Mouse (Mus musculus): ENCODE data around the gene Dnajc2. TPM values are rescaled to one million over a fixed set of nuclear protein-coding genes. Genes with fewer than 3 reads are reported as not detected.

Dnajc2 gene
- polyA plus RNA-seq, 1 experiment from 2014 or later: 80.3 TPM

DNA sequence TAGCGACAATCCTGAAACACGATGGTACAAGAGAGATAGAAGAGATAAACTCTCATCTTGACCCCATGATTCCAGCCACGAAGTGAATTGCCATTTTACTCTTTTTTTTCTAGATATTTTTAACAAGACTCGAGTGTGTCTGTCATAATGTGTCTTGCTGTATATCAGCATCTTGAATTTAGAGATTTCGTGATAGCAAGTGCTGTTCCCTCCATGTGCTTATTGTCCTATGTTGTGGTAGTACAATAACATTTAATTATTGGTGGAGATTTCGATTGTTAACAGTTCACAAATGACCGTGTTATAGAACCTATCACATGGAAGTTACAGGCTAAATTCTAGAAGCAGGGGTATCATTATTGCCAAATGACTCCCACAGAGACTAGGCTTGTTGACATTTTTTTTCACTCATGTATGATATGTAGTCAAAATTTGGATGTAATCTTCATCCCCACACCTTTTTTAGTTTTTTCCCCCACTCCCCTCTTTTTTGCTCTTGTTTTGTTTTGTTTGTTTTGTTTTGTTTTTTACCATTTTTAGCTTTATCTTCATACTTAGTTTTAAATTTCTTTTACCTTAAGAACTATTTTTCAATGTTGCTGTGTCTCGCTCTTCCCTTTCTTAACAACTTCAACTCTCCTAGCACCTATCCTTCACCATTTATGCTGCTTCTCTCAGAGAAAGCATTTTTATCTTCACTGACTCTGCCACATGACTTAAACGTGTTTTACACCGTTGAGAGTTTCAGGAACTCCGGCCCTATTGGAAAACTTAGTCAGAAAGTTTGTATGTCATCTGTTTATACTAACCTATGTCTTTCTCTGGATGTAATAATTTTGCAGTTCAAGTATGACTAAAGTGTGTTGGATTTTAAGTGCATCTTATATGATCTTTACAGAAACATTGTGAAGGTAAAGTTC, 2.4 kb upstream of the Dnajc2 start:
- Histone ChIP-seq H3K4me1 (peaks cover 20% of the 10 kb centered on the region), H3K4me2 (peak overlapping the region; percentile 76), H3K27me3 (no peaks in the 10 kb centered on the region), H3K36me3 (peaks cover 24% of the 10 kb centered on the region), H3K9me3 (no peaks in the 10 kb centered on the region), H3K9ac (peak overlapping the region; percentile 96), H3K27ac (0 out of 2 replicates have a peak overlapping the region, but pooled peaks have one; percentile 75), H3K4me3 (peak overlapping the region; percentile 96)
- no peak for ATAC-seq (ENCODE audit: insufficient number of reproducible peaks, insufficient read depth, low FRiP score, low TSS enrichment, low read depth)
- 37% methylated on average over 11 of the region's 11 CpGs for WGBS

DNA sequence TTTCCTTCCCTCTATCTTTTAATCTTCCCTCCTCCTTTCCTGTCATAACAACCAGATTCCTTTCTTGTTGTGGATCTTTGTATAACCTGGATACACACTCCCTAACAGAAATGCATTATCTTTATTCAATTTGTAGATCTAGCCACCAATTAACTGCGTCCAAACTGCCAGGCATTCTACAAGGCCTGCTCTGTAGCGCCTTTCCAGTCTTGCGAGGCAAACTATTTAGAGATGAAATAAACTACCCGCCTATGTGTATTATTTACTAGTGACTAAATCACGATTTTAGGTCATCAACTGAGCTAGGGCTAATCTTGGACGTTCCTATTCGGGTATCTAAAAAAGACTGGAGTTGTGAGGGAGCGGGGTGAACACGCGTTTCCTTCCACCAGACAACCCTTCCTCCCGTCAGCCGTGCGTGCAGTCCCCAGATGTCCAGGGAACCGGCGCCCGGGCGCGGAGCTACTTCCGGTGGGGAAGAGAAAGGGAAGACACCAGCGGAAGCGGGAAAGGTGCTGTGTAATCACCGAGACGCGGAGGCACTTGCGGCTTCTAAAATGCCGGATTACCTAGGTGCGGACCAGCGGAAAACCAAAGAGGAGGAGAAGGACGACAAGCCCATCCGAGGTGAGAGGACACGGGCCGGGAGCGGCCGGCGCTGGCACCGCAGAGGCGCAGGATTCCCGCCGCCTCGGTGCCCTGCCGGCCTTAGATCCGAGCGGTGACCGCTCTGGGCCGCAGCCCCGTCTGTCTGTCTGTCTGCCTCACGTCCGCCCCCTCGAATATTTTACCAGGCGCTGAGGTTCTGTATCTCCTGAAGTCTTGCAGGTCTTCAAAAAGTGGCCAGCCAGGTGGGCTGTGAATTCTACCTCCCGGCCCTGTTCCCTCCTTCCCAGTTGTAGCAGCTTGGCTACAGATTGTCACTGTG, 1.5 kb upstream of the Dnajc2 start:
- WGBS: 1% methylated on average over 51 of the region's 51 CpGs
- H3K4me1 ChIP-seq: peaks cover 20% of the 10 kb centered on the region
- H3K36me3 ChIP-seq: peaks cover 26% of the 10 kb centered on the region
- ATAC-seq (ENCODE audit: insufficient number of reproducible peaks, insufficient read depth, low FRiP score, low TSS enrichment, low read depth): peak; percentile 81
- H3K27ac ChIP-seq: peak overlapping the region; percentile 75
- peak overlapping the region; percentile 96 for H3K4me3 ChIP-seq
- H3K9me3 ChIP-seq: no peaks in the 10 kb centered on the region
- H3K27me3 ChIP-seq: no peaks in the 10 kb centered on the region
- H3K9ac ChIP-seq: peak overlapping the region; percentile 96
- peak overlapping the region; percentile 76 for H3K4me2 ChIP-seq

DNA sequence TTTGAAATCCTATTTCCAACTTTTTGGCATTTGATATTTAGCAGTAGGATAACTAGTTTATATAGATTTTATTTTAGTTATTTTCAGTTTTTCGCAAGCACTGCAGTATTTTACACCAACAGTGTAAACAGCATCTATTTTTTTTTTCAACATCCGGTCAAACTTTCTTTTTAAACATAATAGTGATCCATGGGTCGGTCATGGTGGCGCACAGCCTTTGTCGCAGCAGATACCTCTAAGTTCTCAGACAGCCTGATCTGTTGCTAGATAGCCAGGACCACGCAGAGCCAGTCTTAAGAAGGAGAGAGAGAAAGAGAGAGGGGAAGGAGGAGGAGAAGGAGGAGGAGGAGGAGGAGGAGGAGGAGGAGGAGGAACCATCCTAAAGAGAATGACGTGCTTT, 725 bp upstream of the Dnajc2 start:
- H3K9me3 ChIP-seq: no peaks in the 10 kb centered on the region
- peak overlapping the region; percentile 76 for H3K4me2 ChIP-seq
- WGBS: 76% methylated on average over 7 of the region's 7 CpGs
- no peak for ATAC-seq (ENCODE audit: insufficient number of reproducible peaks, insufficient read depth, low FRiP score, low TSS enrichment, low read depth)
- H3K4me3 ChIP-seq: no peak overlapping the region
- H3K27me3 ChIP-seq: no peaks in the 10 kb centered on the region
- H3K27ac ChIP-seq: no peak overlapping the region
- no peak overlapping the region for H3K9ac ChIP-seq
- peaks cover 20% of the 10 kb centered on the region for H3K4me1 ChIP-seq
- peaks cover 27% of the 10 kb centered on the region for H3K36me3 ChIP-seq

DNA sequence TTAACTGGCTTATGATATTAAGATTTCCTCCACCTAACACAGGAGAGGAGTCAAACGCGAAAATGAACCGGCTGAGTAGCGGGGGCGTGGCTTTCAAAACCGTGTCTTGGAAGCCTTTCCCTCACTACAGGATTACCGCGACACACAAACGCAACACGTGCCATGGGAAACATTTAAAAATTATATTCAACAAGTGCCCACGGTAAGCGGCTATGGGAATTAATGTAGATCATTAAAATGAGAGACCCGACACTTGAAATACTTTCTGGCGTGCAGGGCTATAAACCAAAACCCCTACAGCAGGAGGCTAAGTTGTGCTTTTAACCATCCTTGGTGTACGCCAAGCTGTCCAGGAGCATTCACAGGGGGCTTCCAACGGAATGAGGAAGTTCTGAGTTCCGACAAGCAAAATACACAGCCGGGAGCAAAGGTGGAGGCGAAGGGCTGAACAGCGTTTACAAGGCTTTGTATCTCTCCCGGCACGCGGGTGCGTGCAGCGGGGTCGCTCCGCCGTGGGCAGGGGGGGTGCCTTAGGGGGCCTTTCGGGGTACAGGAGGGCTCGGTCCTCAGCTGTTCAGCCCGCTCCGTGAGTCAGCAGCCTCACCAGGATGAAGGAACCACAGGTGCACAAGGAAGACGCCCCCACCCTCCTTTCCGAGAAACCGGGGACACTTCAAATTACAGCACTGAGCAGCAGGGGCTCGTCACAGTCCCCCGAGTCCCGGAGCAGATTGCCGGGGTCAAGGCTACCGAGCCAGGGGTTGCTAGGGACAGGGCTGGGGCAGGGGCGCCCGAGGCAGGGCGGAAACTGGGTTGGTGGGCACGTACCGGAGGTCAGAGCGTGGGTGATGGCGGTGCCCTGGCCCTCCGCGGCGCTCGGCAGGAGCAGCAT, 644 bp downstream of the Dnajc2 start:
- no peak overlapping the region for H3K27ac ChIP-seq
- no peaks in the 10 kb centered on the region for H3K27me3 ChIP-seq
- ATAC-seq (ENCODE audit: insufficient number of reproducible peaks, insufficient read depth, low FRiP score, low TSS enrichment, low read depth): peak; percentile 73
- H3K4me1 ChIP-seq: peaks cover 17% of the 10 kb centered on the region
- H3K9ac ChIP-seq: peak overlapping the region; percentile 85
- H3K4me3 ChIP-seq: peak overlapping the region; percentile 95
- WGBS: under 1% methylated on average over 50 of the region's 51 CpGs
- peak overlapping the region; percentile 96 for H3K4me2 ChIP-seq
- H3K9me3 ChIP-seq: no peaks in the 10 kb centered on the region
- H3K36me3 ChIP-seq: peaks cover 40% of the 10 kb centered on the region

DNA sequence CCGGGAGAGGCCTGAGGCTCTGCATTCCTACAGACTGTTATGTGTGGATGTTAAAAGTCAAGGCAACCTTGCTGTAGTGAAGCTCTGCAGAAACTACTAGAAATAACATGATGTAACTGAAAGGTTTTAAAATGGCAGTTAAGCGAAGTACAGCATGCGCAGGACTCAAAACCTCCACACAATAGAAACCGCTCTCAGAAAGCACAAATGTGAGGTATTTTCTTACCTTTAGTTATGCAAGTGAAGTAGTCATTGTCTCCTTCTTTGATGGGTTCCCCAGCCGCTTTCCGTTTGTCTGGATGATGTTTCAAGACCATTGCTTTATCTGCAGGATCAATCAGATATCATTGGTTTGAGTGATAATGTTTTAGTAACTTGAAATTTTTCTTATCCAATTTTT, 8.6 kb downstream of the Dnajc2 start:
- WGBS: 93% methylated on average over 6 of the region's 6 CpGs
- Histone ChIP-seq H3K4me2 (no peak overlapping the region), H3K9me3 (no peaks in the 10 kb centered on the region), H3K9ac (no peak overlapping the region), H3K36me3 (peaks cover 68% of the 10 kb centered on the region), H3K4me1 (no peaks in the 10 kb centered on the region), H3K4me3 (no peak overlapping the region), H3K27me3 (no peaks in the 10 kb centered on the region), H3K27ac (no peak overlapping the region)
- ATAC-seq (ENCODE audit: insufficient number of reproducible peaks, insufficient read depth, low FRiP score, low TSS enrichment, low read depth): no peak

DNA sequence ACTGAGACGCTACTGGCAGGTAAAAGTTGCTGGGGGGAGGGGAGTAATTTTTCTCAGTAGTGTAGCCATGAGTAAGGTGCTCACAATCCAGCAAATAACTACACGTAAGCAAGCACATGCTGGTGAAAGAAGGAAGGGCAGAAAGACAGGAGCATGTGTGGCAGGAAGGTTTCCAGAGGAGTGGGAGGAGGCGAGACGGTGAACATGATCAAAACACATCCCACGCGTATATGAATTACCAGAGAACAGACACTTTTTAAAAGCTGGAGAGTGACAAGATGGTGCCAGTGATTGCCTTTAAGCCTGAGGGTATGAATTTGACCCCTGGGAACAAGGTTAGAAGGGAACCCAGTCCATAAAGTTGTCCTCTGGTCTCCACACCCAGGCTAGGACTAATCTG, 15.2 kb downstream of the Dnajc2 start:
- Histone ChIP-seq H3K4me1 (no peaks in the 10 kb centered on the region), H3K36me3 (peaks cover 68% of the 10 kb centered on the region), H3K4me2 (no peak overlapping the region), H3K9ac (no peak overlapping the region), H3K4me3 (no peak overlapping the region), H3K9me3 (no peaks in the 10 kb centered on the region), H3K27me3 (no peaks in the 10 kb centered on the region), H3K27ac (no peak overlapping the region)
- WGBS: 91% methylated on average over 6 of the region's 6 CpGs
- no peak for ATAC-seq (ENCODE audit: insufficient number of reproducible peaks, insufficient read depth, low FRiP score, low TSS enrichment, low read depth)

DNA sequence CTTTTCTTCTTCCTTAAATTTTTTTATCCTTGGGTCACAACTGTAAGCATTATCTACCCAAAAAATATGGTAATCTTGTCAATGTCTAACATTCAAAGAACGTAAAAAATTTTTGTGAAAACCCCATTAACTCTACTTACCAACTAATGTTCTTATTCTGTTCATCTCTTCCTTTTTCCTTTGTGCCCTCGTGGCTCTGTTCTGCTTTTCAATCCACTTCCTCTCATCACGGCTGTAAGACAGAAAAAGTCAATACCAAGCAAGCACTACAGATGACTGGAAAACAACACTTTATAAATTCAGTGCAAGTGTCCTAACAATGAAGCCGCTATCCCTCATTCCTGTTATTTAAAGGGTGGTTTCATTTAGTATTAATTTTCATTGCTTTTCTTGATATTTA, 16.5 kb downstream of the Dnajc2 start:
- ATAC-seq (ENCODE audit: insufficient number of reproducible peaks, insufficient read depth, low FRiP score, low TSS enrichment, low read depth): no peak
- Histone ChIP-seq H3K9ac (no peak overlapping the region), H3K4me3 (no peak overlapping the region), H3K36me3 (peaks cover 68% of the 10 kb centered on the region), H3K27me3 (no peaks in the 10 kb centered on the region), H3K4me1 (no peaks in the 10 kb centered on the region), H3K4me2 (no peak overlapping the region), H3K9me3 (no peaks in the 10 kb centered on the region), H3K27ac (no peak overlapping the region)
- 92% methylated on average over 4 of the region's 4 CpGs for WGBS

DNA sequence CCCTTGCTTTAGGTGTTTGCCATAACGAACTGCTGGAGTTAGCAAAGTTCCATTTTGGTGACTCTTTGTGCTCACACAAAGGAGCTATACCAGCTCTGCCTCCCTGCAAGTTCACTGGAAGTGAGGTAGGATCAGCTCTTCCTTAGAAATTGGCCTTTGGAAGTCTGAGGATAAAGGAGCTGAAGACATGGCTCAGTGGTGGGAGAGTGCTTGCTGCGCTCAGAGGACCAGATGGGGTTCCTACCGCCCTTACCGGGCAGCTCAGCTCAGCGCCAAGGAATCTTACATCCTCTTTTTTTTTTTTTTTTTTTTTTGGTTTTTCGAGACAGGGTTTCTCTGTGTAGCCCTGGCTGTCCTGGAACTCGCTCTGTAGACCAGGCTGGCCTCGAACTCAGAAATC, 39.1 kb downstream of the Dnajc2 start:
- H3K9me3 ChIP-seq: peaks cover 5% of the 10 kb centered on the region; the same call in 1 of the 2 replicates
- H3K27me3 ChIP-seq: no peaks in the 10 kb centered on the region
- no peak overlapping the region for H3K4me2 ChIP-seq
- H3K9ac ChIP-seq: no peak overlapping the region
- H3K4me3 ChIP-seq: no peak overlapping the region
- no peak overlapping the region for H3K27ac ChIP-seq
- peaks cover 99% of the 10 kb centered on the region for H3K36me3 ChIP-seq
- WGBS: 91% methylated on average over 8 of the region's 8 CpGs
- no peak for ATAC-seq (ENCODE audit: insufficient number of reproducible peaks, insufficient read depth, low FRiP score, low TSS enrichment, low read depth)
- no peaks in the 10 kb centered on the region for H3K4me1 ChIP-seq

DNA sequence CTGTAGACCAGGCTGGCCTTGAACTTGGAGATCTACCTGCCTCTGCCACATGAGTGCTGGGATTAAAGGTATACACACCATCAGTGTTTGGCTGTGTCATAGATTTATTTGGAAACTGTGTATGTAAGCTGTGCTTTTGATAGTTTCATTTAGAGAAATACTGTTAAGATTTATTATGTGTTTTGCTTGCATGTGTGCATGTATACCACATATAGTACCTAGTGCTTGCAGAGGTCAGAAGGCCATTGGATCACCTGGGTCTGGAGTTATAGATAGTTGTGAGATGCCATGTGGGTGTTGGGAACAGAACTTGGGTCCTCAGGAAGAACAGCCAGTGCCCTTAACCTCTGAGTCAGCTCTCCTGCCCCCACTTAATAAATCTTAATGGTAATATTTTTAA, 40.4 kb downstream of the Dnajc2 start:
- H3K27ac ChIP-seq: no peak overlapping the region
- H3K9me3 ChIP-seq: peaks cover 4% of the 10 kb centered on the region; the same call in 1 of the 2 replicates
- H3K9ac ChIP-seq: no peak overlapping the region
- H3K27me3 ChIP-seq: no peaks in the 10 kb centered on the region
- H3K36me3 ChIP-seq: peaks cover 95% of the 10 kb centered on the region
- no peak overlapping the region for H3K4me2 ChIP-seq
- H3K4me1 ChIP-seq: no peaks in the 10 kb centered on the region
- no peak overlapping the region for H3K4me3 ChIP-seq
- no peak for ATAC-seq (ENCODE audit: insufficient number of reproducible peaks, insufficient read depth, low FRiP score, low TSS enrichment, low read depth)

DNA sequence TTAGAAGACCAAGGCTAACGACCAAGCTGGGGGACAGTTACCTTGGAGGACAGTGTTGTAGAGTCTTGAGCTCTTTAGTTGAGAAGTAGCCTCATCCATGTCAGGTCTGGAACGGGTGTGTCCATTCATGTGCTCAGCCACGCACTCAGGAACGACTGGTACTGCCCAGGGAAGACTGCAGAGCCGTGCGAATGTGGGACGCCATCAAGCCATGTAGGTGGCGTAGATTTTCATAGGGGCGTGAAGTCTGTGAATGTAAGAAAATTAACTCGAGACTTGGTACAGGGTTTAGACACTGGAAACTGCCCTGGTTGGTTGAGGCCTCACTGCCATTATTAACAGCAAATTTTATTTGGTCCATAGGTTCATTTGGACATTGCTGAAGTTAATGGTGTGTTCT, 41.4 kb downstream of the Dnajc2 start:
- H3K4me1 ChIP-seq: peaks cover under 1% of the 10 kb centered on the region; the same call in 1 of the 2 replicates
- 93% methylated on average over 10 of the region's 10 CpGs for WGBS
- no peak overlapping the region for H3K27ac ChIP-seq
- H3K9ac ChIP-seq: no peak overlapping the region
- H3K36me3 ChIP-seq: peaks cover 94% of the 10 kb centered on the region
- no peaks in the 10 kb centered on the region for H3K9me3 ChIP-seq
- H3K27me3 ChIP-seq: no peaks in the 10 kb centered on the region
- H3K4me2 ChIP-seq: no peak overlapping the region
- H3K4me3 ChIP-seq: no peak overlapping the region
- ATAC-seq (ENCODE audit: insufficient number of reproducible peaks, insufficient read depth, low FRiP score, low TSS enrichment, low read depth): no peak

DNA sequence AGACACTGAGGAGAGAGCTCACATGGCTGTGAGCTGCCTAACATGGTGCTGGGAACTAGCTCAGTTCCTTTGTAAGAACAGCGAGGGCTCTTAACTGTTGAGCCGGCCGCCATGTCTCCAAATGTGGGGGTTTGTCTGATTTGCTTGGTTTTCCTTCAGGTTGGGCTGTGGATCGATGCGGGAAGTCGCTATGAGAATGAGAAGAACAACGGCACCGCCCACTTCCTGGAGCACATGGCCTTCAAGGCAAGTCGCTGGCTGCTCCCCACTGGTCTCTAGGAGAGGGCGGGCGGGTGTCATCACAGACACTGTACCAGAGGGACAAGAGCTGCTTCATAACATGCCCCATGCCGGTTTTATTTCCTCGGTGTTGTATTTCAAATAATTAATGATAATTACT, 45.2 kb downstream of the Dnajc2 start:
- Histone ChIP-seq H3K4me2 (no peak overlapping the region), H3K4me1 (peaks cover 11% of the 10 kb centered on the region), H3K9ac (no peak overlapping the region), H3K36me3 (peaks cover 58% of the 10 kb centered on the region), H3K27me3 (no peaks in the 10 kb centered on the region), H3K27ac (no peak overlapping the region), H3K4me3 (no peak overlapping the region), H3K9me3 (no peaks in the 10 kb centered on the region)
- ATAC-seq (ENCODE audit: insufficient number of reproducible peaks, insufficient read depth, low FRiP score, low TSS enrichment, low read depth): no peak
- WGBS: 90% methylated on average over 13 of the region's 13 CpGs

Measured in embryonic facial prominence, embryonic 13.5 days (tissue).